Mouse (Mus musculus) B cell, adult 67 days (primary cell): ENCODE measurements around the gene 1700086D15Rik. TPM values are rescaled to one million over a fixed set of nuclear protein-coding genes. Genes with fewer than 3 reads are reported as not detected.

Experiments
- total RNA-seq, 2 experiments: library from RNA; stranded (reverse); gene quantifications; 4 replicates each; pipeline ENCODE4 v1.2.4; 2023

The 1700086D15Rik gene
- not detected for total RNA-seq

DNA sequence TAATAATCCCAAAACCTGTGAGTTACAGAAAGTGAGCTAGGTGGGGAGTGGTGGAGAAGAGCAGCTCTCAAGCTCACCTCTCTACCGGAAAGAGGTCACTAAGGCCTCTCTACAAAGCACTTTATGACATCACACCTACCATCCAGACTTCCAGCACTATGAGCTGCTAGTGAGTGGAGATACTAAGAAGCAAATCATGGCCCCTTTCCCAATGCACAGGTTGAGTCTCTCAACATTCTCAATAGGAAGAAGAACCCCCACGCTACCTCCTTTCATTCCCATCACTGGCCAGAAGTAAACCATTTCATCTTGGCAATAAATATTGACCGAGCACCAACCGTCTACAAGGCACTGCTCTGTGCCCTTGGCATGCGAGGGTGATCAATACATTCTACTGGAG lies at the start of gene 1700086D15Rik:
1700086D15Rik (minus strand) TSS at position 101 of the 400 bp plus-strand sequence.

DNA sequence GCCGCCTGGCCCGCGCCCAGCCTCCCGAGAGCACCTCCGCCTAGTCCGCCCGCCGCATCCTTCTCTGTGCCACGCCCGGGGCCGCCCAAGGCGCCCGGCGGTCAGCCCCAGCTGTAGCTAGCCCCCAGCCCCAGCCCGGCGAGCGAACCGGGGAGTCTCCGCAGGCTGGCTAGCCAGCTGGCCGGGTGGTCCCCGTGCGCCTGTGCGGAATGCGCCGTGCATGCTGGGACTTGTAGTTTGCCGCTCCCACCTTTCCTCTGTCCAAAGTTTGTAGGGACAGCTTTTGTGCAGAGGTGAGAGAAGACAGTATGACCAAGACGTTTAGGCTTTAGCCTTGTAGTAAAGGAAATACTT lies 3.1 kb upstream of the 1700086D15Rik start, which contains the start of gene Arhgap44:
Arhgap44 (minus strand) TSS at position 195 of the 354 bp plus-strand sequence.

Other genes with a start within 250 kb of the 1700086D15Rik start
- 10 to 100 TPM; 22.9 to 27.5 TPM for gene Elac2, start 180.9 kb downstream of the 1700086D15Rik start, total RNA-seq
- gene Arhgap44, start 3.1 kb upstream of the 1700086D15Rik start, total RNA-seq = not detected
- not detected for gene Myocd, start 110.1 kb upstream of the 1700086D15Rik start, total RNA-seq